Mouse (Mus musculus): ENCODE measurements around the gene Shld1.

Gene Shld1

DNA sequence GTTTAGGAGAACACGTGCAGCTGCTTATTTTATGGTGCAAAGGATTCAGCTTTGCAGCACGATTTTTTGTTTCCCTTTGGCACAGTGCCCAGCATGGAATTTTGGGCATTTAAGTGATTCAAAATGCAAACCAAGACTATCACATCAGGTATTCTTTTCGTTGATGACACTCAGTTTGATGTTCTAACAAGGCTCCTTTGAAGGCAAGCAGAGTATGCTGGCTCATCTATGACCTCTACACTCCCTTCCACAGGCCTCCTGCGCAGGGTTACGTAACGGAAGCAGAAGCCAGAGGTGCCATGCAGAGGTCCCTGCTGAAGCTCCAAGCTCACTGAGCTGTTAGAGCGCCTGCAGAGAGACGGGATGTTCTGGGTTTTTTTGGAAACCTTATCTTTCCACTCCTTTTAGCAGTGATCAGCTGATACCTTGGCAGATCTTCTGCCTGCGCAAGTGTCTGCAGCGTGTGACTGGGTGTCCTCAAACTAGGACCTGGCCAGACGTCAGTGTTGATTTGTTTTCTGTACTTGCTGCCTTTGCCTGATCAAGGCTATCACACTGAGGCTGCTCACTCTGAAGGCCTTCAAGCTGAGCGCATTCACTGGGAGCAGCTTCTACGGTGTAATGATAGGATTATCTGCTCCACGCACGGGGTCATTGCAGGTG lies 3.0 kb downstream of the Shld1 start:
- in situ Hi-C loops (cut with MboI; ENCODE audit: unreplicated experiment in 2 of 2), result loop anchor here (5.0 to 10.0 kb wide), 2 partner anchors 112 to 115 kb away; no protein-coding TSS in a partner anchor

DNA sequence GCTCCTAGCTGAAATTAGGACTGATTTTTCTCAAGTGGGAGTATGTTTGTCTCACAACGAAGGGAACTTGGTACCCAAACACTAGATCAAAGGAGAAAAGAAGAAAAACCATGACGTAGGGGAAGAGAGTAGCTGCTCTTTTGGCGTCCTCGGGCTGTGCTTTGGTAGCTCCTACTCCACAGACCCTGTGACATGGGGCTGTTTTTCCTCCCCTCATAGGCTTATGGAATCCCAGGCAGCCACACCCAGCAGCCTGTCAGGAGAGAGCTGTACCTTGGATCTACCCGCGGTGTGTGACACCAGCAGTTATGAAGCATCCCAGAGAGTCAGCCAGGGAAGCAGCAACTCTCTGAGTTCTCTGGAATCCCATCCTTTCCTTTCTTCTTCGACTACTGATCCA lies 5.0 kb downstream of the Shld1 start:
- in situ Hi-C loops (cut with MboI; ENCODE audit: unreplicated experiment in 2 of 2), result no loop called here

DNA sequence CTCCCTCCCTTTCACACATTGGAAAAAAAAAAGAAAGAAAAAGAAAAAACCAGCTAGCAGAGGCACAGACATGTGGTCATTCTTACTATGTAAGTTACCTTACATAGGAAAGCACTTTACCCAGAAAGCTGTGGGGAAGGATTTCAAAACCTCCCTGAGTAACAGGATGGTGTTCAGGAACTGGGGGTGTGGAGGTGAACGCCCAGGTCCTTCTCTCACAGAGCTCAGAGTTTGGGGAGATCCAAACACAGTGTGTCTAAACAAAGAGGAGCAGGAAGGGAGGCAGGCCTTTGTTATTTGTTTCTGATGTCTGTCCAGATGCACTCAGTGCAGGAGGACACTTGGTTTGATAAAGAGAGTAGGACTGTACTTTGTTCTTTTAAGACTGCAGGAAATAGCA lies 5.6 kb downstream of the Shld1 start:
- in situ Hi-C loops (cut with MboI; ENCODE audit: unreplicated experiment in 2 of 2), result no loop called here

DNA sequence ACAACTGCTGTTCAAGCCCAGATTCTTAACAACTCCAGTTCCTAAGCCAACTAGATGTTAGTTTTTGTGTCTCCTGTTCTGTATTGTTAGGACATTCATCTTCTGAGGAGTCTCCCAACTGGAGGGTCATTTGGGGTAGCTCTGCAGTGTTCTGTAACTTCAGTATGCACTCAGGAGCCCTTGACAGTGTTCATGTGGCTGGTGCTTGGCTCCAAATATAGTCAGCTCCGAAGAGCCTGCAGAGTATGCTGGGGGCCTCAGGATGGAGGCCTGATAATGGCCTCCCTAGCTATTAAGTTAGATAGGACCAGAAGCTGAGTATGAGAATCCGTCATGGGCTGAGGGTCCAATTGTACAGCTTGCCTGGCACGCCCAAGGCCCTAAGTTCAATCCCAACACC lies 7.2 kb downstream of the Shld1 start:
- in situ Hi-C loops (cut with MboI; ENCODE audit: unreplicated experiment in 2 of 2), result no loop called here

DNA sequence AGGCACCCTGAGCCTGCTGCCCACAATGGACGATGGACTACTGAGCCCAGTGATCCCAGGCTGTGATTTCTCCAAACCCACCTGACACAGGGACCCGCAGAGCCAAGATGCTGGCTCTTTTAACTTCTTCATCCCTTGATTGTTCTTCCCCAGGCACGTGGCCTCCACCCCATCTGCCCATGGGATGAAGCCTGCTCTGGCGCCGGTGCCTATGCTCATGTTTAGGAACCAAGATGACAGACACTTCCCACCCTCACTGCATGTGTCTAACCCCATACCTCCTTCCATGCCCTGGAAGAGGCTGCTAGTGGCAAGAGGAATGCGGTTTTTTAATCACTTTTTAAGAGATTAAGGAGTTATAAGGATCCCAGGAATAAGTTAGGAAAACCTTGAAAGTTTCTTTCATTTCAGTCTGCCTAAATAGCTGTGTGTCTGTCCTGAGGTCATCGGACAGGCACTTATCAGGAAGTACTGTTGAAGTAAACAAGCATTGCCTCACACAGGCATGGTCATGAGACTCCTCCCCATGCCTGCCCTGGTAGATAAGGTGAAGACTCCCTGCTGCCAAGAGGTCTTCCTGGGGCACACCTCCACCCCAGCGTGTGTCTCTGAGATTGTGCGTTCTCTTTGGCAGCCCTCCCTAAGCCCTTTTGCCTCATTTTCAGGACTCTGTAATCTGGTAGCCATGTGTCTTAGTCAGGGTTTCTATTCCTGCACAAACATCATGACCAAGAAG lies 8.8 kb downstream of the Shld1 start:
- in situ Hi-C loops (cut with MboI; ENCODE audit: unreplicated experiment in 2 of 2), result no loop called here

DNA sequence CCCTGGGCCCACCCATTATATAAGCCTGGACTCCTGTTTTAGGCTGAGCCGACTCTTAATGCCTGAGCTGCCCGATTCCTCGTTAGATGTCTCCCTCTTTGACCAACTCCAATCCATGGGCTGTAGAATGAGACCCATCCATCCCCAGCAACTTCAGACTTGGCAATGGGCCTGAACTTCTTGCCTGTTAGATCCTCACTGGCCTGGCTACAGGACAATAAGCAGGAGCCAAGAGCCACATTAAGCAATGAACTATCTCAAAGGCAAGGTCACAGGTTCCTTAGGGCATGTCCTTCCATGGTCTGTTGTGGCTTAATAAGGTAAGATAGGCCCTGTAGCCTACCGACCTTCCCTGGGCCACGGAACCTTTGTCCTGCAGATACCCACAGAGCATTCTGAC lies 9.8 kb downstream of the Shld1 start:
- in situ Hi-C loops (cut with MboI; ENCODE audit: unreplicated experiment in 2 of 2), result no loop called here

DNA sequence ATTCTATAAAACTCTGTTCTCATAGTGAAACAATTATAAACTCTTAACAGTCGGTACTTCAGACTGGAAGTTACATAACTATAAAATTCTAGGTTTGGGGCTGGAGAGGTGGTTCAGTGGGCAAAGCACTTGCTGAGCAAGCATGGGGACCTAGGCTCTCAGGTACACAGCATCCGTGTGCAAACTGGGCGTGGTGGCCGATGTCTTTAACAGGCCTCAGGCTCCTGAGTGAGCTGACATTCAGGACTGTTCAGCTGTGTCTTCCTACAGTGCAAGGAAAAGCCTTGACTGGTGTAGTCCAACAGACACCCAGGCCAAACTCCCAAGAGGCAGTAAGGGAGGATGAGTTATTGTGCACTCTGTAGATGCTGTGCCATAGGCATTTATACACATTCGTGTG lies 10.5 kb downstream of the Shld1 start:
- in situ Hi-C loops (cut with MboI; ENCODE audit: unreplicated experiment in 2 of 2), result no loop called here

DNA sequence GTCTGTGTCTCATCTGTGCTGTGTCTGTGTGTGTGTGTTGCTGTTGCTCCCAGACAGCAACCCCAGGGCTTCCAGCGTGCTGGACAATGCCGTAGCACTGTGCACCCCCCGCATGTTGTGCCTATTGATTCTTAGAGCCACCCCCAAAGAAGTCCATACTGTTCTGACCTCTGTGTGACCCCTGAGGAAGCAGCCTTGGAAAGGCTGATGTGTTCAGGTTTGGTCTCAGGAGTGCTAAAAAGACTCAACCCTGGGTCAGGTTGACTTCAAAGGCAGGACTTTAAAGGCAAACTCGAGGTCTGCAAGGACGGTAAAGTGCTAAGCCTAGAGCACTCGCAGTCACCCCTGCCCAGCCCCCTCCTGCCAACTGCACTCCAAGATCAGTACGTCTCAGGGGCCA lies 11.0 kb downstream of the Shld1 start:
- in situ Hi-C loops (cut with MboI; ENCODE audit: unreplicated experiment in 2 of 2), result no loop called here

DNA sequence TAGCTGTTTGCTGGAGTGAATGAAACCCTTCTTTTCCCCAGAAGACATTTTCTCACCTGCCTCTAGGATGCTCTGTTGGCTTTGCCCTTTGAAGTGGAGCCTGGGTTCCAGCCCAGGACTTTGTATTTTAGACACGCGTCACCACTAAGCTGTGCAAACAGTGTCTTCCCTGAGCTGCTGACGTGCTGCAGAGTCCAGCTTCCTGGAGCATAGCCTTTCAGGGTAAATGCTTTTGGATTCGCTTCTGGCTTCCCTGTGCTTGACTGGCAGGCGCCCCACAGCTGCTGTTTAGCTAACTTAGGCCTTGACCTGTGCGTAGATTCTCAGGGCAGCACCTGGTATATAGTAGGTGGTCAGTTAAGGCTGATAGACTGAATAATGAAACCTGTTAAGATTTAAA lies 11.7 kb downstream of the Shld1 start:
- in situ Hi-C loops (cut with MboI; ENCODE audit: unreplicated experiment in 2 of 2), result no loop called here

DNA sequence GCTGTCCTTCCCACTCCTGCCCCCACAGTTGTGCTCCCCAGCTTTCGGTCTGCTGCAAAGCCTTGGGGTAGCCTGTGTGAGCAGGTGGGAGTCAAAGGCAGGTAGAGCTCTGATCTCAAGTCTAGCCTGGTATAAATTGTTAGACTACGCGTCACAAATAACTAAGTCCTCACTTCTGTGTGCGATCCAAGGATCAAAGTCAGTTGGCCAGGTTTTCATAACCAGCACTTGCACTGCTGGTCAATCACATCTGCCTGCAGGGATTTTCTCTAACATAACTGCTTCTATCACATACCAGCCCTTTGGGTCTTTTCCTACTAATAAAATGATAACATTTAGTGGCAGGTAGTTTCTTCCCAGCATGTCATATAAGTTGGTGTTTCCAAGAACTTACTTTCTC lies 14.2 kb downstream of the Shld1 start:
- in situ Hi-C loops (cut with MboI; ENCODE audit: unreplicated experiment in 2 of 2), result loop anchor here (5.0 to 25.0 kb wide), 4 partner anchors 179 to 889 kb away; no protein-coding TSS in a partner anchor

DNA sequence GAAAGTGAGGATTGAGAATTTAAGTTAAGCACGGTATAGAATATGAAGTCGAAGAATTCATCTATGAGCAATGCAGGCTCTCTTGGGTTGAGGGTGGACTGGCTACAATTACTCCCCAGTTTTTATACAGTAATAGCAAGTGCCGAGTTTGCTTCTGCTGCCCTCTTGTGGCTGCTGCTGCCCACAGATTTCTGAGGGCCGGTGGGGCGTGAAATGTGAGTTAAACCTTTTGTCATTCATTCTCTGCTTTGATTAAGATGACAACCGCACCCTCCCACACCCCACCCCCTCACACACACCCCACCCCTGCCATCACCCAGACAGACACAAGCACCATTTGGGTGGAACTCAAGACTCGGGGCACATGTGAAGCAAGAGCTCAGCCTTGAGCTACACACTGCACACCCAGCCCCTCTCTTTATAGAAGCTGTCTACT lies 14.7 kb downstream of the Shld1 start:
- in situ Hi-C loops (cut with MboI; ENCODE audit: unreplicated experiment in 2 of 2), result loop anchor here (5.0 to 25.0 kb wide), 4 partner anchors 179 to 889 kb away; no protein-coding TSS in a partner anchor

DNA sequence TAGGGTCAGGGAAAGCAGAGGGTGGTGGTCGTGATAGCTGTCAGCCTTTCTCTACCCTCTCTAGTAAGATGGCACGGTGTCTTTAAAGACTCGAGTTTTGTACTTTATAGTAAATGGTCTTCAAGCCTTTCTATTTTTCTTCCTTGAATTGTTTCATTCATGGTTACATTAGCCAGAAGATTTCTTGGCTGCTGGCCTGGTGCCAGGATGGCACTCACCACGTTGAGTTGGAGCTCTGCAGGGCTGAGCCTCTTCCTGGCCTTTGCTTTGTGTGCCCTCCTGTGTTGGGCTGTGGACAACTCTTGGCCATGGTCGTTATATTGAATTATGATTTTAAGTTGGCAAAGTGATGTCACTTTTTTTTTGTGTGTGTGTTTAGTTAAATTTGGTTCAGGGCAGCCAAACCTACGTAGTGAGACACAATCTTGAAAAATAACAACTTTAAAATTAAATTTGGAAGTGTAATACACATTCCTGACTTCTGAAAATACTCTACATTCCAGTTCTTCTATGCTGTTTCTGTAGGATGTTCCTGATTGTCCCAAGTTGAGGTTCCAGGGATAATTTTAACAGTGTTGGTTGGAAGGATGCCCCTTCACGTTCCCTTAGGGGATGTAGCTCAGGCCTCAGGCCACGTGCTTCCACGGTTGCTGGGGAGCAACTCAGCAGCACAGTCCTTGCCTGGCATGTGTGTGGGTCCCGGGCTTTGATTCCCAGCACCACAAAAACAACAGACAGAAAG lies 18.7 kb downstream of the Shld1 start:
- in situ Hi-C loops (cut with MboI; ENCODE audit: unreplicated experiment in 2 of 2), result loop anchor here in 1 of 2 experiments (25.0 kb wide), 1 partner anchor 893 kb away; no protein-coding TSS in a partner anchor

DNA sequence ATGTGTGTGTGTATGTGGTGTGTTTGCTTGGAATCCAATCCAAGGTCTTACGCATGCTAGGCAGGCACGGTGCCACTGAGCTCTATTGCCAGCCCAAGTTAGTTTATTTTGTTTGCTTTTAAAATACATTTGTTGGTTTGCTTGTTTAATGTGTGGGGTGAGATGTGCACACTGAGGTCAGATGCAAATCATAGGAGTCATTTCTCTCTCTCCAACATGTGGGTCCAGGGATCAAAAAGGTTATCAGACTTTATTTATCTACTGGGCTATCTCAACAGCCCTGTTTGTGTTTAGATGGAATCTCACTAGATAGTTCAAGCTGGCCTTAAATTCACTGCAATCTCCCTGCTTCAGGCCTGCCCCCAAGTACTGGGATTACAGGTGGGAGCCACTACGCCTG lies 19.6 kb downstream of the Shld1 start:
- in situ Hi-C loops (cut with MboI; ENCODE audit: unreplicated experiment in 2 of 2), result loop anchor here in 1 of 2 experiments (25.0 kb wide), 1 partner anchor 894 kb away; no protein-coding TSS in a partner anchor

DNA sequence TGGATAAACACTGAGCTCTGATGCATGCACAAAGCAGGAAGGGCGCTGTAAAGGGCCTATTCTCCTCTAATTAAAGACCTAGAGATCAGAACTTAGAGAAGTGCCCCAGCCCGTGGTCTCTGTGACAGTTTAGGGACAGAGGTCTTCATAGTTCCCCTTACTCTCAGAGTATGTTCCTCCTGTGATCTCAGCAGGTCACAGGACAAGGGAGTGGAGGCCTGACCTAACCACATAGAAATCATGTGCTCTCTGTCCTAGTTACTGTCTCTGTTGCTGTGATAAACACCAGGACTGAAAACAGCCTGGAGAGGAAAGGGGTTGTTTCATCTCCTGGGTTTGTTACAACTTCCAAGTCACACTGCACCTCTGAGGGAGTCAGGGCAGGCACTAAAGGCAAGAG lies 23.8 kb downstream of the Shld1 start:
- in situ Hi-C loops (cut with MboI; ENCODE audit: unreplicated experiment in 2 of 2), result loop anchor here in 1 of 2 experiments (25.0 kb wide), 1 partner anchor 898 kb away; no protein-coding TSS in a partner anchor

DNA sequence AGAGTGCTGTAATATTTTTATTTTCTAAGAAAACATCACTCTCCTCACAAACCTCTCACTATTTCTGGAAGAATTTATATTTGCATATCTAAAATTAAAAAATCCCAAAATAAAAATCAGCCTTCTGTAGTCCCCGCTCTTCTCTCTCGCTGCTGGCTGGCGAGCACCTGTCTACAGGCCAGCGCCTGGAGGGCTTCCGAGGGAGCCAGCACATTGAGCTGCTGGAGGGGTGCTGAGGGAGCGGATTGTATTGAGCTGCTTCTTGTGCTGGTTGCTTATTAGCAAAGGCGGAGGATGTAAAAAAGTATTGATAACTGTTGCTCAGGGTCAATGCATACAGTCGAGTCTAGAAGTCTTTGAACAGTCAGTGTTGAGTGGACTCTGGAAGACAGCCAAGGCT lies 25.3 kb downstream of the Shld1 start:
- in situ Hi-C loops (cut with MboI; ENCODE audit: unreplicated experiment in 2 of 2), result loop anchor here in 1 of 2 experiments (25.0 kb wide), 1 partner anchor 900 kb away; no protein-coding TSS in a partner anchor

DNA sequence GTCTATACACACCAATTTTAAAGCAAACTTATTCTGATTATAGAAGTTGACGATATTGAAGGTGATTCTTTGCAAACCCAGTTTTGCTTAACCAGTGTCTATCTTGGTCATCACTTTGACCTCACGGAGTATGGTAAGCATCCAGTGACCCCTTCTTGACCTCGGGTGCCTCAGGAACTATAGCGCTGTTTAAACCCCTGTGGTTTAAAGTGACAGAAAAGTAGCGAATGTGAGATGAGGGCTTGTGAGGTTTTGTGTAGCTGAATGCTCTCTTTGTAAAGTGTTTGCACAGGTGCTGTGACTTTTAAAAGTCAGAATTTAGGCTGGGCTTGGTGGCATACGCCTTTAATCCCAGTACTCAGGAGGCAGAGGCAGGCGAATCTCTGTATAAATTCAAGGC lies 27.8 kb downstream of the Shld1 start:
- in situ Hi-C loops (cut with MboI; ENCODE audit: unreplicated experiment in 2 of 2), result loop anchor here in 1 of 2 experiments (25.0 kb wide), 1 partner anchor 902 kb away; no protein-coding TSS in a partner anchor

DNA sequence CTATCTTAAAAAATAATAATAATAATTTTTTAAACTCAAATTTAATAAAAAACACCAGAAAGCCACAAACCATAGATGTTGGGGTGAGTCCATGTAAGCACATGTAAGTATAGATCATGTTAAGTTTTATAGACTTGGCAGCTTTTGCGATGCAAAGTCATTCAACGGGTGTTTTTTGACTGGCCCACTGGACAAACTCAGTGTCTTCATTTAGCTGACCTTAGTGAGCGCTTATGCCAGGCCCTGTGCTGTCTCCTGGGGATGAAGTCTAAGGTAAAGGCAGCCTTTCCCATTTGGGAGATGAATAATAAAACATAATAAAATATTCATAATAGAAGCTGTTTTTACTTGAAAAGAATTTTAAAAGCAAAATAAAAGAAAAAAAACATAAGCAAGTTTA lies 28.2 kb downstream of the Shld1 start:
- in situ Hi-C loops (cut with MboI; ENCODE audit: unreplicated experiment in 2 of 2), result loop anchor here in 1 of 2 experiments (5.0 to 25.0 kb wide), 3 partner anchors 187 to 903 kb away; no protein-coding TSS in a partner anchor

DNA sequence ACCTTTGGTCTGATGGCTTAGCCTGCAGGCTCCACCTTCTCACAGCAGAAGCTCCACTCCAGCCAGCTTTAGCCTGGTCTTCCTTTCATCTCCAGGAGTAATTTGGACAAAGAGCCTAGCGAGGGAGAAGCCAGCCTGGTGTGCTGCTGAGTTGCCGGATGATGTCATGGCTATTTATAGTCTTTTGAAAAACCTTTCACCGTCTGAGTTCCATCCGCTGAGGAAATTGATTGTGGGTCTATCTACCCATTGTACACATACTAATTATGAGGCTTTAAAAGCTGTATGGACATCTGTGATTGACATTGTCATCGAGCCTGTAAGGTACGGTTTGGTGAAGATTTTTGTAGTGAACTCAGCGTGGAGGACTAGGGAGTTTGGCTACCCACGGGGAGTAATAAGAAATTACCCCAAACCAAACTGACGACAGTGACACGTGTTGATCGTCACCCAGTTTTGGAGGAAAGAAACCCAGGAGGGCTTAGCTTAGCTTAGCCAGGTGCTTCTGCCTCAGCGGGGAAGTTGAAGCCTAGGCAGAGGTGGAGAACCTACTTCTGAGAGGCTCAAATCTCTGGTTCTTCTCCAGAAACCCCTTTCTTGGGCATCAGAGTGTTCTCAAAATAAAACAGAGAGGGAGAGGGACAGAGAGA lies 28.8 kb downstream of the Shld1 start:
- in situ Hi-C loops (cut with MboI; ENCODE audit: unreplicated experiment in 2 of 2), result loop anchor here in 1 of 2 experiments (5.0 to 25.0 kb wide), 3 partner anchors 187 to 903 kb away; no protein-coding TSS in a partner anchor

DNA sequence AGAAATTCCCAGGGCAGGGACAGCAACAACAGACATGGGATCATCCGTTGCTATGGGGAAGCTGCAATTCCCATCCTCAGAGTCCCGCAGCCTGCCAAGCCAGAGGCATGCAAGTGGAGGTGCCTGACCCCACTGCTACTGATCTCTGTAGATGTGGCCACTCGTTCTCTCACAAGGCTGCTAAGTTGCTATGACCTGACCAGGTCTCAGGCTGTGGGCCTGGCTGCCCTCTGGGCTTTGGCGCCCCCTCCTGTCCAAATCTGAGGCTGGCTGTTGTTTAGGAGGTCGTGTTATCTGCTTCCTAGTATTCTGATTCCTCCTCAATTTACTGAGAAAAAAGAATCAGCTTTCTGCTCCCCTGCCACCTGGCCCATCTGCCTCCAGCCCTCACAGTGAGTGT lies 29.4 kb downstream of the Shld1 start:
- in situ Hi-C loops (cut with MboI; ENCODE audit: unreplicated experiment in 2 of 2), result loop anchor here in 1 of 2 experiments (5.0 to 25.0 kb wide), 3 partner anchors 186 to 904 kb away; no protein-coding TSS in a partner anchor
